Mouse (Mus musculus): ENCODE results near the gene Sgf29.
"Not testable (repeated sequence)": the region's sequence is repeated elsewhere in the genome, so short reads cannot be mapped to it uniquely, and the experiment has no call there.

Gene Sgf29

GRCm38 (mm10) chr7:126678545-126679341, 29.6 kb downstream of the Sgf29 start:
- CTCF ChIA-PET = no interaction called here

DNA sequence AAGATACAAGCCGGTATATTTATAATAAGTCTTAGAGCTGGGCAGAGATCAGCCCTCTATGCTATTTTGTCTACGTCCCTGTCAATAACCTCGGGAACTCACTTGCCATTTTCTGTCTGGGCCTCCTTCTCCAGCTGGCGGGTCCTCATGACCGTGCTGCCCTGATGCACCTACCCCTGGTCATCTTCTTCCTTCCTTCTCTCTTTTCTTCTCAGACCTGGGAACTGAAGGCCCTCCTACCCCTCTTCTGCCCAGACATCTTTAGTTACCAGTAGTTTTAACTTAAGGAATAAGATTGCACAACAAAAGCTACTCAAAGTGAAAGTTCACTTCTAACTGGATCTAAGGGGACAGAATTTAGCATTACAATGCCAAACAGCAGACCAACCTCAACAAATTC, 30.6 kb downstream of the Sgf29 start:
- CTCF ChIA-PET = no interaction called here

GRCm38 (mm10) chr7:126681221-126681620, 32.1 kb downstream of the Sgf29 start:
- CTCF ChIA-PET = interaction anchor here (0.5 kb wide), 1 partner anchor 105 kb away, joined by 9 read pairs; no protein-coding TSS in a partner anchor

DNA sequence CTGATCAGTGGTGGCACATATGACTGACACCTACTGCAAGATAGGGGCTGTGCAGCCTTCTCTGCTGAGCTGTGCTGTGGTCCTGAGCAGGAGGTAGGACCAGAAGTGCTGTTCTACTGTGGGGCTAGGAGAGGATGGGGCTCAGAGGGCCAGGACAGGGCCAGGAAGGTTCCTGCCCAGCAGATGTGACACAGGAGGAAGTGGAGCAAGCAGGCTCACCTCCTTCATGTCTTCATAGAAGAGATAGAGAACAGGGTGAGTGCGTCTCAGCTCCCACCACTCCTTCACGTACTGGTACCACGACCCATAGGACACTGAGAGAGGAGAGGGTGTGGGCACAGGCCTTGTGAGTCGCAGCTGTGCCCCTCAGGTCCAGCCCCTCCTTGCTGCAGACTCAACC, 39.0 kb downstream of the Sgf29 start:
- CTCF ChIA-PET = not testable (repeated sequence)

GRCm38 (mm10) chr7:126689021-126689420, 39.9 kb downstream of the Sgf29 start:
- CTCF ChIA-PET = no interaction called here

GRCm38 (mm10) chr7:126690737-126691136, 41.6 kb downstream of the Sgf29 start:
- CTCF ChIA-PET = no interaction called here

DNA sequence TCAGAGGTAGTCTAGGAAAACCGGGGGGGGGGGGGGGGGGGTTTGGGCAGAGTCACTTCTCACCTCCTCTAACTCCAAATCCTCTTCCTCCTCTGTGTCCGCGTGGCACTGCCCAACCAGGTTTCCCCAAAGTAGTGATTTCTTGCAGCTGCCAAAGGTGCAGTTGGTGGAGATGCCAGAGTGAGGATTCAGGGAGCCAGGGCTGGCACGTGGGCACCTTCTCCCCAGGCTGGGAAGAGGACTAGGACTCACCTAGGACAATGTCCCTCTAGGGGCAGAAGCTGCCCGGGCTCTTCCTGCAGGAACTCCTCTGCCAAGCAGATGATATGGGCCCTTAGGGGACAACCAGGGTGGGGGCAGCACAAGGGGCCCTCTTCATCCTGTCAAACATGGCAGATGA, 42.6 kb downstream of the Sgf29 start:
- CTCF ChIA-PET = interaction anchor here (0.7 to 1.3 kb wide), 2 partner anchors 14 to 113 kb away, joined by 3 read pairs; no protein-coding TSS in a partner anchor

DNA sequence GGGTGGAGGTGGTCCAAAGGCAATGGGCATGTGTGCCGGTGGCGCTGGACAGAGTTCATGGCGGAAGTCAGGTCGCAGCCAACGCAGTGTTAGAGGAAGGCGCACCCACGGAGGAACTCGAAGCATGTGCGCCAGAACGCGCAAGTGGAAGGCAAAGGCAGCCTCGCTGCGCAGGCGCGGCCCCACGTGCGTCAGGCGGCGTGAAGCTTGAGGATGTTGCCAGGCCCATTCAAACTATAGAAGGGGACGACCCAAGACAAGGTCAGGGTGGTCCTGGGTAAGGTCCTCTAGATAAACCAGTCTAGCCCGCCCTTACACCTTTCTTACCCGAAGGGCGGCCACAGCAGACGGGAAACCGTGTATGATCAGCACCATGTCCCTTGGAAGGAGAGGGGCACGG, 43.3 kb downstream of the Sgf29 start:
- CTCF ChIA-PET = interaction anchor here (1.3 kb wide), 1 partner anchor 13 kb away, joined by 3 read pairs; no protein-coding TSS in a partner anchor

DNA sequence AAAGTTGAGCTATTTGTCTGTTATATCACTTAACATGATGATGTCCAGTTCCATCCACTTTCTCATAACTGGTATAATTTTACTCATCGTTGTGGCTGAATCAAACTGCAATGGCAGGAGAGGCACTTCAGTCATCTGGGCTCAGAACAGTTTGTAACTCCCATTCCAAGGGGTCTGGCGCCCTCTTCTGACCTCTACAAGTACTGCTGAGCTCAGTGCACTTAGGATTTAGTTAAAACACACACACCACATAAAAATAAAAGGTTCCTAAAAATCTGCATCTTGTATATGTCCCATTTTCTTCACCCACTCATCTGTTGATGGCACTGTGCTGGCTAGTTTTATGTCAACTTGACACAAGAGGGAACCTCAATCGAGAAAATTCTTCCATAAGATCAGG, 44.1 kb downstream of the Sgf29 start:
- CTCF ChIA-PET = interaction anchor here (0.6 to 0.7 kb wide), 3 partner anchors 104 to 905 kb away, joined by 6 to 14 read pairs (median 9); no protein-coding TSS in a partner anchor

DNA sequence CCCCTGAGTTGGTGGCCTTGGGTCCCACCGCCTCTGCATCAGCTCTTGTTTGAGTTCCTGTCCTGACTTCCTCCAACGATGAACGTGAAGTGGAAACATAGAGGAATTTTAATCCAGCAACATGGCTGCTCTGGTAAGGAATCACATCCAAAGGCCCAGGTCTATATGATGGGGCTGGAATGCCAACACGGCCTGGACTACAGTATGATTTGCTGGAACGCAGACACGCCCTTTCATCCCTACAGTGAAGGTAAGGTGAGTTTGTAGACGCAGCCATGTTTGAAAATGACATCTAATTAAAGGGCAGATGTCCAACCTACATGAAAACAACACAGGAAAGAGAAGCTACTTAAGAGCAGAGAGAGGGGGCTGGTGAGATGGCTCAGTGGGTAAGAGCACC, 44.7 kb downstream of the Sgf29 start:
- CTCF ChIA-PET = interaction anchor here (0.6 kb wide), 1 partner anchor 905 kb away, joined by 14 read pairs; no protein-coding TSS in a partner anchor

- CTCF ChIA-PET = interaction anchor here (0.5 kb wide), 1 partner anchor 136 kb away, joined by 3 read pairs; no protein-coding TSS in a partner anchor
These were observed 45.4 kb downstream of the Sgf29 start for GRCm38 (mm10) chr7:126694441-126695051.

DNA sequence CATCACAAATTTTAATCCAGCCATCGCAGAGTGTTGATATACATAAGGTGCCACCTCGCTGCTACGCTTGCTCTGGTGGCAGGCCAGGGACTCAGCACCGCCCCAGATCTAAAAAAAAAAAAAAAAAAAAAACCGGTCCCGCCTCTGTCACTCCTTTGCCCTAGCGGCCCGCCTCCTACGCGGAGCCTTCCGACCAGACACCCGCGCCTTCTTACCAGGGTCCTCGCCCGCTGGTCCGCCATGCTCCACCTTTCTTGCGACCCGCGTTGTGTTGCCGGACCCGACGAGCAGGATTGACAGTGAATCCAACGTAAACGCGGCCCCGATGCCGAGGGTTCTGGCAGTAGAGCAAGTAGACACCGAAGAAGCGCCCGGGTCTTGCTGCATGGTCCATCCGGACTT, 46.1 kb downstream of the Sgf29 start, which contains the start of gene Bola2:
Gene Bola2 (plus strand): TSS at position 192 of the 402 bp plus-strand sequence.
- CTCF ChIA-PET = interaction anchor here (0.5 kb wide), 1 partner anchor 136 kb away, joined by 3 read pairs; no protein-coding TSS in a partner anchor

GRCm38 (mm10) chr7:126695631-126696207, 46.6 kb downstream of the Sgf29 start, which contains the start of gene Slx1b:
Slx1b (minus strand) TSS chr7:126695784.
- CTCF ChIA-PET = interaction anchor here (0.6 kb wide), 1 partner anchor 51 kb away, joined by 3 read pairs; no protein-coding TSS in a partner anchor

GRCm38 (mm10) chr7:126696303-126696702, 47.2 kb downstream of the Sgf29 start:
- CTCF ChIA-PET = interaction anchor here (0.6 kb wide), 1 partner anchor 51 kb away, joined by 3 read pairs; no protein-coding TSS in a partner anchor

GRCm38 (mm10) chr7:126696886-126697285, 47.8 kb downstream of the Sgf29 start:
- CTCF ChIA-PET = interaction anchor here (0.6 kb wide), 1 partner anchor 11 kb away, joined by 4 read pairs; the partner anchor contains the start of gene Coro1a

DNA sequence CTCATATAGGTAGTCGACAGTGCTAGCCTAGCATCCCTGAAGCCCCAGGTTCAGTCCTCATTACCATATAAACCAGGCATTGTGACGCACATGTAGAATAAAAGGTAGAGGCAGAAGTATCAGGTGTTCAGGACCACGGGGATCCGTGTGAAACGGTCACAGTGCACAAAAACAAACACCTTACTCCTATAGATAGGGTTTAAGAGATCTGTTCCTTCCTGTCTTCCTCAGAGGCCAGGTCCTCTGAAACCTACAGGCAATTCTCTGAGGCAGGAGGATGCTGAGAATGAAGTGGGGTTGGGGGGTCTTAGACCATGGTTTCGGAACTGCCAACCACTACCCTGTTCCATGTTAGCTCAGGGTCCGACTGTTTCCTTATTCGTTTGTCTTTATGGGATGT, 48.7 kb downstream of the Sgf29 start:
- CTCF ChIA-PET = no interaction called here

DNA sequence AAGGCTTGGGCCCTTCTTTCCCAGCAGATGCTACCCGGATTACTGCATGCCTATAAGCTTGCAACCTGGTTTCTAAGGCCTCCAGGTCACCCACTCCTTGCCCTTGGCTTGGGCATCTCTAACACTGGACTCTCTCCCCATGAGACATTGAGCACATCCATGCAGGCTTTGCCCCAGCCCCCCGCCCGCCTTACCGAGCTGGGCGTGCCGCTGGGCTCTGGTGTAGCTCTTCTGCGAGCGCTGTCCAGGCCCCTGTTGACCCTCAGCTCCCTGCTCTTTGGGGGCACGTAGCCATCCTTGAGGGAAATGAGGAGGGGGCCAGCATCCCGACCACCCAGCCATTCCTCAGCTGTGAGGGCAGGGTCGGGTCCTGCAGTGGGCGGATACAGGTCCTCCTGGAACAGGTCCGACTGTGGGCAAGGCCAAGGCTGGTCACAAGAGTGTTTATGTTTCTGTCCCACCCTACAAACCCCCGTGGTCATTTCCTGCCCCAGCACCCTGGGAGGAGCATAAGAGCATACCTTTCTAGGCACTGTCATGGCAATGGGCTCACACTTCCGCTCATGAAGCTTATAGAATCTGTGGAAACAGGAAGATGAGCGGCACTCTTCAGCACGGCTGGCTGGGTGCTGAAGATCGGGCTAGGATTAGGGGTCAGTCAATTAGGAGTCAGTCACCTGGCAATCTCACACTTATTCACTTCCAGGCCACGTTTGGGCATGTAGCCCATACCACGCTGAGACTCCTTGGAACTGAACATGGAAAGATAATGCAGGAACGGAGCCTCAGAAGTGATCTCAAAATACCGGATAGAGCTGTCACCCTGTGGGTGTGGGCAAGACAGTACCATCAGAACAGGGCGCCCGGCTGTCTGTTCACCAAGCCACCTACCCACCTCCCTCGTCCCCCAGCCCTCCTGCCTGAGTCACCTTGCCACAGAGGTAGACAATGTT, 51.2 kb downstream of the Sgf29 start:
- CTCF ChIA-PET = interaction anchor here (0.6 kb wide), 1 partner anchor 33 kb away, joined by 3 read pairs; no protein-coding TSS in a partner anchor

DNA sequence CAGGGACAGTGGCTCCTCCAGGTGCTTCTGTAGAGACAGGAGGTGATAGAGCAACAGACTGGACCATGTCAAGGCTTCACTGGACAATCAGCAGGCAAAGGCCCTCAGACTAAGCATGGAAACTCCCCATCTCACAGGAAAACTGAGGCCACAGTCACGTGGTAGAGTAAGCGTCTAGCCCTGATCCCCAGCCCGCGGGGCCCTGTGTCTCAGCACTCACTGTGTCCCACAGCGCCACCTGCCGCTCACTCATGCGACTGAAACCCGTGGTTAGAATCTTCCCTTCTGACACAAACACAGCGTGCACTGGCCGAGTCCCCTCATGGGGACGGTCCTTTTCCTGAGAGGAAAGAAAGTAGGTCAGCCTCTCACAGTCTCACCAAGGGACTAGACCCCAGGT, 52.0 kb downstream of the Sgf29 start:
- CTCF ChIA-PET = no interaction called here

DNA sequence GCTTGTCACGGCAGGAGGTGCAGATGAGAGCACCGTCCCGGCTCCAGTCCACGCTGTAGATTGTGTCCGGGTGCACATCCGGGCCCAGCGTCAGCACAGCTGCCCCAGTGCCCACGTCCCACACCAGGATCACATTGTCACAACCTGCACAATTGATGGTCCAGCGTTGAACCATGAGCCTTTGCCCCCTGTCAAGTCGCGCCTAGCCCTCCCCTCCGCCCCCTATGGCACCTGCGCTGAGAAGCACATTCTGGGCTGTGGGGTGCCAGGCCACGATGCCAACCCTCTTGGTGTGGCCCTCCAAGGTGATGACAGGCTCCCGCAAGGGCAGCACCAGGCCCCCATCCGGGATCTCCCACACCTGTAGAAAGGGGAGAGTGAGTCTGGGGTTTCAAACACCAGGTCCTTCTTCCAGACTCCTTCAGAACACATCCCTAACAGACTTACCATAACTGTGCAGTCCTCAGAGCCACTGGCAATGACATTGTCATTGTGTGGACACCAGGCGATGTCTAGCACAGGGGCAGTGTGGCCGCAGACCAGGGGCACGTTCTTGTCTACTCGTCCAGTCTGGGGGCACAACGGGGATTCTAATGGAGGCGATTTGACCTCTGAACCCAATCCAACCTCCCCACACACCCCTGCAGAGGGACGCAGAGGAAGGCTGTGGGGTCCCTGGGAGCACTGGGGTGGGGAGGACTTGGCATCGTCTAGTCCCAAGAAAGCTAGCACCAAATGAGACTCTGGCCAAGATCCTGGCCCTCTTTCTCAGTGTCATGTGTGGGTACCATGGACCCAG, 52.6 kb downstream of the Sgf29 start:
- CTCF ChIA-PET = no interaction called here

GRCm38 (mm10) chr7:126702358-126702757, 53.2 kb downstream of the Sgf29 start:
- CTCF ChIA-PET = no interaction called here

Measured in spleen, embryonic (tissue).